Mouse (Mus musculus) heart, embryonic 14.5 days (tissue): Measurements from ENCODE around the gene Elavl1. TPM values are rescaled to one million over a fixed set of nuclear protein-coding genes. Genes with fewer than 3 reads are reported as not detected.

Experiments used
- ATAC-seq: fragments of 200-750 bp; cut with Nextera tagmentation; 2 replicates; pipeline ENCODE4 v1.8.0; 2017; ENCODE audit warnings: low read depth, moderate TSS enrichment; ENCODE audit not compliant: insufficient number of reproducible peaks, insufficient read depth, low FRiP score
- H3K27ac ChIP-seq, 2 experiments: fragments of 200-500 bp in 1 of 2; fragments of 300-500 bp in 1 of 2; sonication (generic) in 1 of 2; replicated peaks in 1 of 2; 2 replicates each; pipeline ENCODE4 v1.5.1; 2012 to 2014; ENCODE audit warnings: low read depth in 2 of 2, low read length in 2 of 2, control low read depth in 1 of 2, mild to moderate bottlenecking in 1 of 2, mixed read lengths in 1 of 2; ENCODE audit not compliant: control insufficient read depth in 1 of 2, insufficient read depth in 1 of 2
- H3K27me3 ChIP-seq: fragments of 300-500 bp; sonication (generic); 2 replicates; pipeline ENCODE4 v1.6.1; 2014; ENCODE audit warnings: mild to moderate bottlenecking, low read length, control low read depth; ENCODE audit not compliant: control insufficient read depth, insufficient read depth
- H3K36me3 ChIP-seq: fragments of 300-500 bp; sonication (generic); 2 replicates; pipeline ENCODE4 v1.6.1; 2014; ENCODE audit warnings: mild to moderate bottlenecking, control low read depth, low read length, mixed read lengths; ENCODE audit not compliant: control insufficient read depth, insufficient read depth
- H3K4me1 ChIP-seq, 2 experiments: fragments of 200-500 bp in 1 of 2; fragments of 300-500 bp in 1 of 2; sonication (generic) in 1 of 2; 2 replicates each; pipeline ENCODE4 v1.6.1; 2012 to 2014; ENCODE audit warnings: low read length in 2 of 2, control low read depth in 1 of 2, mixed read lengths in 1 of 2; ENCODE audit not compliant: control insufficient read depth in 2 of 2, insufficient read depth in 2 of 2
- H3K4me2 ChIP-seq: fragments of 300-500 bp; sonication (generic); 2 replicates; pipeline ENCODE4 v1.6.1; 2014; ENCODE audit warnings: mild to moderate bottlenecking, low read length
- H3K4me3 ChIP-seq, 2 experiments: fragments of 200-500 bp in 1 of 2; fragments of 300-500 bp in 1 of 2; sonication (generic) in 1 of 2; 2 replicates each; pipeline ENCODE4 v1.5.1; 2012 to 2014; ENCODE audit warnings: low read length in 2 of 2, mild to moderate bottlenecking in 2 of 2, control low read depth in 1 of 2, low read depth in 1 of 2, moderate library complexity in 1 of 2; ENCODE audit not compliant: control insufficient read depth in 1 of 2, insufficient read depth in 1 of 2
- H3K9ac ChIP-seq: fragments of 300-500 bp; sonication (generic); 2 replicates; pipeline ENCODE4 v1.6.1; 2014; ENCODE audit warnings: mild to moderate bottlenecking, low read length
- H3K9me3 ChIP-seq: fragments of 300-500 bp; sonication (generic); 2 replicates; pipeline ENCODE4 v1.6.1; 2016; ENCODE audit warnings: low read length, control low read depth; ENCODE audit not compliant: control insufficient read depth
- WGBS: fragments of 180-500 bp; shearing (Covaris S2); extraction: QIAGEN DNeasy Blood & Tissue Kit; methylation state at CpG from one replicate; pipeline ENCODE4 v1.1.7; 2014; 5-methylcytosine and 5-hydroxymethylcytosine counted together
- polyA plus RNA-seq: library from polyadenylated mRNA; unstranded; fragments of >200 nt; fragmentation: Nextera tagmentation; extraction: Ambion mirVana; gene quantifications from 2 replicates; pipeline ENCODE4 v1.2.1, GENCODE M21; 2014

Gene Elavl1
- polyA plus RNA-seq, 1 experiment from 2014 or later: 173 TPM

DNA sequence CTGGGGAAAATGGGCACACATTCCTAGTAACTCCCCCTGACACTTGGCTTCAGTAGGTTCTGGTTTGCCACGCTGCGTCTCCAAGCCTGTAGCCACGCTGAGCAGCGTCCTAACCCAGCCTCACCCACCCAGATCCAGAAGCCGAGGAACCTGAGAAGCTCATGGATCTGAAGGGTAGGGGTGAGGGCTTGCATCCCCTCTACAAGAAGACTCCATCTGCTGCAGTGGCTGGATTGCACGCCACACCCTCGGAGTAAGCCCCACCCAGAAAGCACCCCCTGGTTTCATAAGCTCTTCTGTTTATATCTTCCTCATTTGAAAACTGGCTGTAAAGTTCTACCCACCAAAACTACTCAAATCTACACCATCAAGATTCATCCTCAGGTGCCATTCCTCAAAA is 22.4 kb upstream of the Elavl1 start:
- H3K27ac ChIP-seq: no peak overlapping the region
- H3K9me3 ChIP-seq: no peaks in the 10 kb centered on the region
- peaks cover 0 to 5% of the 10 kb centered on the region in 2 experiments; a peak in 2 of 4 replicates for H3K4me1 ChIP-seq
- no peak for ATAC-seq
- no peaks in the 10 kb centered on the region for H3K36me3 ChIP-seq
- H3K27me3 ChIP-seq: no peaks in the 10 kb centered on the region
- 49% methylated on average over 7 of the region's 7 CpGs for WGBS
- H3K4me2 ChIP-seq: peak overlapping the region; percentile 54
- H3K9ac ChIP-seq: no peak overlapping the region; the same call in 1 of the 2 replicates
- H3K4me3 ChIP-seq: 0 out of 4 replicates have a peak overlapping the region, but pooled peaks of 1 of the 2 experiments have one; percentile 9

- no peaks in the 10 kb centered on the region for H3K9me3 ChIP-seq
- H3K27me3 ChIP-seq: no peaks in the 10 kb centered on the region
- H3K9ac ChIP-seq: no peak overlapping the region
- H3K27ac ChIP-seq: no peak overlapping the region
- H3K4me3 ChIP-seq: no peak overlapping the region
- H3K4me1 ChIP-seq: no peaks in the 10 kb centered on the region
- WGBS: 89% methylated on average over 3 of the region's 3 CpGs
- no peak overlapping the region for H3K4me2 ChIP-seq
- no peak for ATAC-seq
- H3K36me3 ChIP-seq: peaks cover 39% of the 10 kb centered on the region
Measured at GRCm38 (mm10) chr8:4340207-4340606, 15.0 kb upstream of the Elavl1 start.

DNA sequence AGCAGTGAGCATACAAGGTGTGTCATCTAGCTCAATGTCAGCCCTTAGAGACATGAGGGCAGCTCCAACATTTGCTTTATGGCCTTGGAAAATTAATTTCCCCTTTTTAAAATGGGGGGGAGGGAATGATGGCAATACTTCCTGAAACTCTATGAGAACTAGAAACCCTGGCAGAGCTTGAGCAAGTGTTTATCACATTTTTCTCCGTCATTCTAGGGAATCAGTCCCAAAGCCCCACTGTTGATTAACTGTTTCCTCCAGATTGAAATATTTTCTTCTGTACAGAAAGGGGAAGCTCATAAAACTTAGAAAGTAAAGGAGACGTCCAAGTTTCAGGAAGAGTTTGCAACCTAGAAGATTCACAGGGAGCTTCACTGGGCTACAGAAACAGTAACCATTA is 10.5 kb upstream of the Elavl1 start:
- H3K9ac ChIP-seq: no peak overlapping the region
- no peaks in the 10 kb centered on the region for H3K4me1 ChIP-seq
- H3K9me3 ChIP-seq: no peaks in the 10 kb centered on the region
- H3K4me3 ChIP-seq: no peak overlapping the region
- WGBS: 79% methylated on average over 2 of the region's 2 CpGs
- ATAC-seq: no peak
- H3K27ac ChIP-seq: no peak overlapping the region
- H3K27me3 ChIP-seq: no peaks in the 10 kb centered on the region
- peaks cover 83% of the 10 kb centered on the region for H3K36me3 ChIP-seq
- H3K4me2 ChIP-seq: no peak overlapping the region

GRCm38 (mm10) chr8:4333966-4334365 is 8.8 kb upstream of the Elavl1 start:
- Histone ChIP-seq H3K4me2 (no peak overlapping the region), H3K27ac (no peak overlapping the region), H3K9me3 (no peaks in the 10 kb centered on the region), H3K27me3 (no peaks in the 10 kb centered on the region), H3K4me1 (0 out of 4 replicates have a peak, but pooled peaks cover 0 to 2% of the 10 kb centered on the region in 2 experiments), H3K9ac (no peak overlapping the region), H3K36me3 (peaks cover 94% of the 10 kb centered on the region), H3K4me3 (no peak overlapping the region)
- no peak for ATAC-seq
- 90% methylated on average over 1 of the region's 1 CpGs for WGBS

DNA sequence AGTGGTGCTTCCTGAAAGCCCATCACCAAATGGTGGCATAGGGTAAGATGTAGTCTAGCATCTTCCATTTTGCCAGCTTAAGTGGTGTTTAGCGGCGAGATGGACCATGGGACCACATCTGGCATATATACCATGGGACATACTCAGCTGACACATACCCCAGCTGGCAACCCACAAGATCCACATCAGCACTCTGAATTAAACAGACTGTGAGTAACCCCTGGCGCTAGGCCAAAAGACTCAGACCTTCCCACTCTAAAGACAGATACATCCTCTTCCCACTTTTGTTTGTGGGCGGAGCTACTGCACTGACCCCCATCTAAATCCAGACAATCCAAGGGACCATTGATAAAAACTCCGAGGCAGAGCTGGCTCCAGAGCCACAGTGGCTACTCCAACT is 3.8 kb upstream of the Elavl1 start:
- Histone ChIP-seq H3K27ac (no peak overlapping the region), H3K4me3 (no peak overlapping the region), H3K9me3 (no peaks in the 10 kb centered on the region), H3K36me3 (peaks cover 67% of the 10 kb centered on the region), H3K27me3 (no peaks in the 10 kb centered on the region), H3K4me2 (no peak overlapping the region), H3K4me1 (peaks cover 0 to 13% of the 10 kb centered on the region in 2 experiments; a peak in 3 of 4 replicates), H3K9ac (no peak overlapping the region)
- WGBS: 84% methylated on average over 5 of the region's 5 CpGs
- ATAC-seq: no peak

- no peaks in the 10 kb centered on the region for H3K9me3 ChIP-seq
- peaks cover 55% of the 10 kb centered on the region for H3K36me3 ChIP-seq
- peak overlapping the region; percentile 75 to 90; a peak in 3 of 4 replicates for H3K27ac ChIP-seq
- H3K4me2 ChIP-seq: peak overlapping the region; percentile 87
- no peak for ATAC-seq
- peaks cover 6 to 46% of the 10 kb centered on the region in 2 experiments for H3K4me1 ChIP-seq
- WGBS: 29% methylated on average over 7 of the region's 7 CpGs
- peak overlapping the region; percentile 96 to 99 for H3K4me3 ChIP-seq
- peak overlapping the region; percentile 95 for H3K9ac ChIP-seq
- no peaks in the 10 kb centered on the region for H3K27me3 ChIP-seq
Measured at GRCm38 (mm10) chr8:4325751-4326036, 481 bp upstream of the Elavl1 start.

- peak overlapping the region; percentile 96 to 99 for H3K4me3 ChIP-seq
- peak; percentile 60 for ATAC-seq
- peaks cover 56% of the 10 kb centered on the region for H3K36me3 ChIP-seq
- peak overlapping the region; percentile 95 for H3K9ac ChIP-seq
- peak overlapping the region; percentile 75 for H3K27ac ChIP-seq
- no peaks in the 10 kb centered on the region for H3K27me3 ChIP-seq
- H3K9me3 ChIP-seq: no peaks in the 10 kb centered on the region
- peak overlapping the region; percentile 85 for H3K4me2 ChIP-seq
- under 1% methylated on average over 42 of the region's 42 CpGs for WGBS
- H3K4me1 ChIP-seq: peaks cover 6 to 55% of the 10 kb centered on the region in 2 experiments
Measured at GRCm38 (mm10) chr8:4324525-4324924, 688 bp downstream of the Elavl1 start.

GRCm38 (mm10) chr8:4323917-4324316 is 1.3 kb downstream of the Elavl1 start:
- ATAC-seq: no peak
- WGBS: 1% methylated on average over 6 of the region's 6 CpGs
- Histone ChIP-seq H3K4me1 (peaks cover 6 to 53% of the 10 kb centered on the region in 2 experiments), H3K27ac (peak overlapping the region in 1 of 2 experiments; percentile 75; a peak in 2 of 4 replicates), H3K27me3 (no peaks in the 10 kb centered on the region), H3K36me3 (peaks cover 50% of the 10 kb centered on the region), H3K9me3 (no peaks in the 10 kb centered on the region), H3K4me2 (peak overlapping the region; percentile 85), H3K9ac (peak overlapping the region; percentile 95), H3K4me3 (peak overlapping the region; percentile 96 to 99)
